Mouse (Mus musculus) ES-Bruce4 (cell line): ENCODE results near the gene Fbxl21. TPM values are rescaled to one million over a fixed set of nuclear protein-coding genes. Genes with fewer than 3 reads are reported as not detected.

Source experiments
- H3K27ac ChIP-seq: 2 replicates; pipeline ENCODE4 v1.5.1; 2012; ENCODE audit warnings: low read length, inconsistent platforms; ENCODE audit not compliant: insufficient read depth
- H3K27me3 ChIP-seq: 2 replicates; pipeline ENCODE4 v1.6.1; 2012; ENCODE audit warnings: mild to moderate bottlenecking, low read length, inconsistent platforms; ENCODE audit not compliant: control insufficient read depth, poor library complexity, insufficient read depth, severe bottlenecking
- H3K36me3 ChIP-seq: 2 replicates; pipeline ENCODE4 v1.6.1; 2012; ENCODE audit warnings: inconsistent platforms, mild to moderate bottlenecking, low read length, moderate library complexity; ENCODE audit not compliant: control insufficient read depth, poor library complexity, insufficient read depth, severe bottlenecking
- H3K4me1 ChIP-seq: one replicate; pipeline ENCODE4 v1.8.1; 2011; ENCODE audit warnings: low read length; ENCODE audit not compliant: control insufficient read depth, insufficient read depth
- H3K4me3 ChIP-seq: 2 replicates; pipeline ENCODE4 v1.5.1; 2011; ENCODE audit warnings: low read depth, mild to moderate bottlenecking, low read length
- H3K9ac ChIP-seq: 2 replicates; pipeline ENCODE4 v1.6.1; 2012; ENCODE audit warnings: low read depth, mild to moderate bottlenecking, inconsistent platforms; ENCODE audit not compliant: poor library complexity, severe bottlenecking
- H3K9me3 ChIP-seq: replicated peaks from 2 replicates; pipeline ENCODE4 v1.6.1; 2012; ENCODE audit warnings: mild to moderate bottlenecking, low read length, inconsistent platforms; ENCODE audit not compliant: control insufficient read depth, poor library complexity, insufficient read depth, severe bottlenecking
- CTCF ChIP-seq: IDR thresholded peaks from one replicate; pipeline ENCODE4 v1.8.1; 2011; ENCODE audit warnings: low read depth, low read length
- EP300 ChIP-seq: IDR thresholded peaks from 2 replicates; pipeline ENCODE4 v1.6.1; 2011; ENCODE audit warnings: low read depth, low read length; ENCODE audit not compliant: insufficient read depth
- POLR2A ChIP-seq: IDR thresholded peaks from one replicate; pipeline ENCODE4 v1.8.1; 2011; ENCODE audit warnings: low read length; ENCODE audit not compliant: insufficient read depth
- polyA plus RNA-seq: library from polyadenylated mRNA; stranded (reverse); fragments of >200 nt; gene quantifications from 2 replicates; pipeline ENCODE4 v1.2.4, GENCODE M21; 2011; ENCODE audit warnings: low read depth; ENCODE audit not compliant: missing spikeins, insufficient read depth, insufficient read length

Gene Fbxl21
- polyA plus RNA-seq, 1 experiment = 2.7 TPM

DNA sequence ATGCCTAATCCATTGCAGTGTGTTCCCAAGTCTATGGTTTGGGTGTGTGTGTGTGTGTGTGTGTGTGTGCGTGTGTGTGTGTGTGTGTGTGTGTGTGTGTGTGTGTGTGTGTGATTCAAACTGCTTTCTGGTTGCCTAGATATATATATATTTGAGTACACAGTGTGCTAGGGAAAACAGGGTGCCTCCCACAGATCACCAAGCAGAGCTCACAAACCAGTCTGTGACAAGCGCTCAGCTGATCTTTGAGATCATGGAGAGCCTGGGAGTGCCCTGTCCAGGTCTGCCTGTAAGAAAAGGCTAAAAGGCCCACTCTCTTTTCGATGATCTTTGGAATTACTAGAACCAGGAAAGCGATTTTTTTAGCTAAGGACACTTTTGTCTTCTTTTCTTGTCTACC, 52.8 kb downstream of the Fbxl21 start:
- H3K27ac ChIP-seq = no peak overlapping the region
- H3K4me3 ChIP-seq = no peak overlapping the region
- no peaks in the 10 kb centered on the region for H3K4me1 ChIP-seq
- no peaks in the 10 kb centered on the region for H3K27me3 ChIP-seq
- TF ChIP-seq POLR2A = no peak
- TF ChIP-seq CTCF = no peak
- no peak for TF ChIP-seq EP300
- no peak overlapping the region for H3K9ac ChIP-seq
- H3K36me3 ChIP-seq = no peaks in the 10 kb centered on the region
- H3K9me3 ChIP-seq = no peaks in the 10 kb centered on the region

DNA sequence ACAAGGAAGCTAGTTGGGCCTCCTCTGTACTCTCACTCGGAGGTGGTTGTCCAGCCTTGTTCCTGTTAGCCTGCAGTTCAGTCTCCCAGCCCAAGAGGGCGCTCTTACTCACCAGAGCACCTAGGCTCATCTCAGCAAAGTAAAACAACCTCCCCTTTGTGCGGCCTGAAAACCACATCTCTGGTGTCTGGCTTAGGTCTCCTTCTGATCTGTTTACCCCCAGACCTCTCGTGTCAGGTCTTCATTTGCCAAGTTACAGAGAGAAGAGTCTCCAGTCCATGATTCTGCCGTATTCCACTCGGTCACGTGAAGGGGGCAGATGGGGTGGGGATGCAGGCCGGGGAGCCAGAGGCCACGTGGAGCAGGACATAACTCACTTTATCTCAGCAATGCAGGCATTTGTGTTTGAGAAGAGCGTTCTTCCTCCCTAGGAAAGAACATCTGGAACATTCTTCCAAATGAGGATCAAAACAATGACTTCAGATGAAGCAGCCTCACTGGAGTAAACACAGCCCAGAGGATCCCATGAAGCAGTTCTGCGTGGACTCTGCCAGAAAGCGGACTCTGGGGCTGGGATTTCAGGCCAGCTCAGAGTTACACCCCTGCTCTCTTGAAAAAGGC, 53.5 kb downstream of the Fbxl21 start:
- peak; percentile 90 for TF ChIP-seq CTCF
- no peak for TF ChIP-seq POLR2A
- H3K27ac ChIP-seq = no peak overlapping the region

DNA sequence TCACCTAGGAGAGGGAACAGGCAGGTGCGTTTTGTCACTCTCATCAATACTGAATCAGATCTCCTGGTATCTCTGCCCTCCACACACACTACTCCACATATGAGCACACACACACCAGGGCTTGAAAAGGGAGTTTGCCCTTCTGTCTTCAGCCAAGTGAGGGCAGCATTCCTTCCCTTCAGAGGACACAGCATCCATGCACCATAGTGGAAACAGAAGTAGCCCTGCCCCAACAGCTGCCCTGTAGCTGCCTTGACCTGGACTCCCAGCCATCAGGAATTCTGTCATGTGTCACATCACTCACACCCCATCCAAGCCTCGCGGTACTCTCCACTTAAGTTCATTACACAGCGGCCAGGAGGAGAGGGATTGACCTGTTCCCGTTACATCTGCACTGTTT, 55.8 kb downstream of the Fbxl21 start:
- peak; percentile 15 for TF ChIP-seq CTCF
- TF ChIP-seq EP300 = no peak
- no peaks in the 10 kb centered on the region for H3K27me3 ChIP-seq
- no peaks in the 10 kb centered on the region for H3K36me3 ChIP-seq
- H3K9me3 ChIP-seq = no peaks in the 10 kb centered on the region
- no peak overlapping the region for H3K4me3 ChIP-seq
- H3K4me1 ChIP-seq = peaks cover 6% of the 10 kb centered on the region
- no peak overlapping the region for H3K27ac ChIP-seq
- H3K9ac ChIP-seq = no peak overlapping the region

More for the DNA sequence above, 53.5 kb downstream of the Fbxl21 start:
- Histone ChIP-seq H3K4me3 (no peak overlapping the region), H3K4me1 (no peaks in the 10 kb centered on the region), H3K27me3 (no peaks in the 10 kb centered on the region), H3K9me3 (no peaks in the 10 kb centered on the region), H3K36me3 (no peaks in the 10 kb centered on the region), H3K9ac (no peak overlapping the region)

DNA sequence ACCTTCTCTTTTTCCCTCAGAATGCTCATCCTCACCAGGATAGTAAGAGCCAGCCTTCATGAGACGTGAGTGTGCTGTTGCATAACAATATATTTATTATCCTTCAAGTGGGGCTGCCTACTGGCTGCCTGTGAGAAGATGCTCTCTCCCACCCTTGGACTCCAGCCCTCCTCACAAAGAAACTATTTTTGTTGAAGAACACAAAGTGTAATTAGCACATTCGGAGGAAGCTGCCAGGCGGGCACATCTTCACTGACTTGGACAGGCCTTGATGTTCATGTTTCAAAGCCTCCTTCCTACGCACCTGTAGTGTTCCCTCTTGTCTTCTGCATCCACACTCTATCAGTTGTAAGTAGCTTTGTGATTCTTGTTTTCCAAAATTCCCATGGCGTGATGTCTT, 58.2 kb downstream of the Fbxl21 start:
- Histone ChIP-seq H3K27ac (no peak overlapping the region), H3K27me3 (no peaks in the 10 kb centered on the region), H3K4me1 (peaks cover 6% of the 10 kb centered on the region), H3K9ac (no peak overlapping the region), H3K4me3 (no peak overlapping the region), H3K9me3 (no peaks in the 10 kb centered on the region), H3K36me3 (no peaks in the 10 kb centered on the region)
- TF ChIP-seq POLR2A (no peak), CTCF (no peak), EP300 (no peak)

DNA sequence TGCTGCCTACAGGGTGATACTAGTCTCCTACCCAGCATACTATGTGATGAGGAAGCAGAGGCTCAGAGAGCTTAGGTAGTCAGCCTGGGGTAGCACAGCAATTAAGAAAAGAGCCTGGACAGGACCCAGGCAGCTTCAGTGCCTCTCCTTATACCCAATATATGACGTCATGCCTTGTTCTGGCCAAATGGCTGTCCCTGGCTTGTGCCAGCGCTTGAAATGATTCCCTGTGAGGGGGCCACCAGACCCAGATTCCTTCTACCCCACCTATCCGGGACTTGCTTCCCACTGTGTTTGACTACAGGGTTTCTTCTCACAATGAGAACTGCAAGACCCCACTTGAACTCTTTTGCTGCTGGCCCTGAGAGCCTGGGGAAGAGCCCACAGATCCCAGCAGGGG, 59.2 kb downstream of the Fbxl21 start:
- Histone ChIP-seq H3K9me3 (no peaks in the 10 kb centered on the region), H3K4me3 (no peak overlapping the region), H3K27ac (peak overlapping the region; percentile 70), H3K36me3 (no peaks in the 10 kb centered on the region), H3K27me3 (no peaks in the 10 kb centered on the region), H3K4me1 (peaks cover 6% of the 10 kb centered on the region), H3K9ac (0 out of 2 replicates have a peak overlapping the region, but pooled peaks have one; percentile 2)
- TF ChIP-seq CTCF (no peak), POLR2A (no peak), EP300 (no peak)

DNA sequence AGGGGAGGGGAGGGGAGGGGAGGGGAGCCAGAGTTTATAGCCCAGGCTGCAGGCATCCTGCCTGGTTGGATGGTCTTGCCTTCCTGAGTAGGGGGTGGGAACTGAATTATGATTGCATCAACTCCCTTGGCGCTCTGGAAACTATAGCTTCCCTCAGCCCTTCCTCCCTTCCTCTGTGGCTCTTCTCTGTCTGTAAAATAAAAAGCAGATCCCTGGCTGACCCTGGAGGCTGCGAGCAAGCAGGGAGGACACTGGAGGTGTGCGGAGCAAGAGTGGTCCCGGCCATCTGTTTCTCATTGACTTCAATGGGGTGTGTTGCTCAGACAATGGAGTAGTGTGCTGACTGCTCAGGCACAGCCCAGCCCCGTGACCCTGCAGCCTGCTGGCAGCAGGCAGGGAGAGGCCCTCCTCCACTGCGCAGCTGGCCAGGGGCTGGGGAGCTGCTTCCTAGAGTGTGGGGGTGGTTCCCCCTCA, 59.7 kb downstream of the Fbxl21 start:
- no peak for TF ChIP-seq CTCF
- peak; percentile 89 for TF ChIP-seq EP300
- no peak for TF ChIP-seq POLR2A
- Histone ChIP-seq H3K4me3 (peak overlapping the region; percentile 28; the same call in 1 of the 2 replicates), H3K27me3 (no peaks in the 10 kb centered on the region), H3K36me3 (no peaks in the 10 kb centered on the region), H3K9ac (0 out of 2 replicates have a peak overlapping the region, but pooled peaks have one; percentile 2), H3K4me1 (peaks cover 6% of the 10 kb centered on the region), H3K27ac (peak overlapping the region; percentile 94), H3K9me3 (no peaks in the 10 kb centered on the region)
